Mouse (Mus musculus) gonadal fat pad, adult 2 months (tissue): ENCODE results near the gene Stag1. TPM values are rescaled to one million over a fixed set of nuclear protein-coding genes. Genes with fewer than 3 reads are reported as not detected.

Source experiments
- DNase-seq: peaks from one replicate; pipeline ENCODE4 v3.0.0-alpha.2; 2012; ENCODE audit warnings: low read depth
- polyA plus RNA-seq: library from polyadenylated mRNA; depleted of rRNA; stranded (reverse); fragments of >200 nt; gene quantifications from 2 replicates; pipeline ENCODE4 v1.2.3, GENCODE M21; 2012; rRNA removed

Gene Stag1
- polyA plus RNA-seq, result 6.7 and 8.5 TPM in 2 replicates

DNA sequence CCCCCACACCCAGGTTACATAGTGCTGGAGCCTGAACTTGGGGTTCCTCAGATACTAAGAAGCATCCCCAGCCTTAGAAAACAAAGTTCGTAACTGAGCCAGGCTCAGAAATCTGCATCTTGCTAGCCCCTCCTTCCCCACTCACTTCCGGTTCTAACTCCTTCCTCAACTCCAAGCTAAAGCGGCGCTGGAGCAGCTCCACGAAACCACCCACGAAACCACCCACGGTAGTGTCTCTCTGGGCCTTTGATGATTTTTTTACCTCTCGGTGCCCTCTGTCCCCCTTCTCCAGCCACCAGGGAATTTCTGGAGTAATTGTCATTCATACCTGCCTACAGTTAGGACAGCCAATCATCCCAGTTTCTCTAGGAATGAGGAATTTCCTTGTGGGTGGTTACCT lies at the start of gene Stag1:
TSS of gene Stag1 (plus strand) at position 253 of the 400 bp plus-strand sequence.
- no peak for DNase-seq

DNA sequence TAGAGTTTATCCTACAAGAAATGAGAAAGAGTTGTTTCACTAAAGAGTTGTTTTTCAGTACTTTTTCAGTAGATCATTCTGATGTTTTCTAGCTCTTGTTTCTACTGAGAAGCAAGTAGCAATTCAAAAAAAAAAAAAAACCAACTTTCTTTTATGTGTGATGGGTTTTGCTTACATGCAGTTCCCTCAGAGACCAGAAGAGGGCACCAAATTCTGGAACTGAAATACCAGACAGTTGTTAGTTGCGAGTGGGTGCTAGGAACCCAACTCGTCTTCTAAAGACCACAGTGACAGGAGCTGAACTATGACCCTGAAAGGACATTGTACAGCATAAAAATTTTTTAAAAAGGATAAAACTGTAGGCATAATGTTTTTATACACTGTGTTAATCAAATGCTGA lies 49.3 kb upstream of the Stag1 start:
- DNase-seq, result no peak

GRCm38 (mm10) chr9:100555686-100556085 lies 41.9 kb upstream of the Stag1 start:
- no peak for DNase-seq

GRCm38 (mm10) chr9:100558023-100558573 lies 39.5 kb upstream of the Stag1 start:
- no peak for DNase-seq

DNA sequence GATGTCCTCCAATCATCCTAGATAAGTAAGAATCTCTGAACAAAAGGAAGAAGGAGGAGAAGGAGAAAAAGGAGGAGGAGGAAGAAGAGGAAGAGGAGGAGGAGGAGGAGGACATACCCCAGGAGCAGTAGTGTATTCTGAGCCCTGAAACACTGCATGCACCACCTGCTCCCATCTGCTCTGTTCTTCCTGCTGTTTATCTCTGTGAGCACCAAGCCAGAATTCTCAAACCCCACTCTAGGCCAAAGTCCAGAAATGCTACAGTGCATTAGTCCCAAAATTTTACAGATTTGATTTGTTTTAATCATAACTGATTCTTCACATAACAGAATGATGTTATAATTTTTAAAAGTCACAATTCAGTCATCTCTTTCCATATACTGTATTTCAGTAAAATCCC lies 38.6 kb upstream of the Stag1 start:
- no peak for DNase-seq

DNA sequence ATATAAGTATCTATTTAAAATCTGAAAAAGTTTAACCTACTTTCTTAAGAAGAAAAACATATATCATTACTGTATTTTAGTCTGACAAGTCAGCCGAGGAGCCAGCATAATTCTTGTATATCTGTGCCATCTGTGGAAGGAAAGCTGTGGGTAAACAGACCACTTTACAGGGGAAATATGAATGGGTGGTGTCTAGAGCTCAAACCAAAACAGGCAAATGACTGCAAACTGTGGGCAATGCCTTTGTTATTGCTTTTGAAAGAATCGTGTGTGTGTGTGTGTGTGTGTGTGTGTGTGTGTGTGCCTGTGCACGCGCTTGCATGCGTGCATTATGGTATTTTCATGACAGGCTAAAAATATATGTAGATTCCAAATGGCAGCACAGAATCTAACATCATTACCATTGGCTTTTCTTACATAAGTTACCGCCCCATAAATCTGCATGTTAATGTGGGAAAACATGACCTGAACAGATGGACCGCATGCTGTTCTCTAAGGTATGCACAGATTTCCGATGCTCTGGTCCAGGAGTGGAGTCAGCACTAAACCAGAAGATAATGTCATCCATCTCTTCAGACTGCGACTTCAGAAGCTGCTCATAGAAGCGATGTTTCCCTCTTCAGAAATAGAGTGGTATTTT lies 37.2 kb upstream of the Stag1 start:
- DNase-seq, result no peak

GRCm38 (mm10) chr9:100569798-100570625 lies 27.6 kb upstream of the Stag1 start:
- DNase-seq, result no peak

- DNase-seq, result no peak
Observed at GRCm38 (mm10) chr9:100570626-100571233, 26.9 kb upstream of the Stag1 start, which contains the start of gene Slc35g2. TSS of gene Slc35g2 (minus strand) at chr9:100571090.

DNA sequence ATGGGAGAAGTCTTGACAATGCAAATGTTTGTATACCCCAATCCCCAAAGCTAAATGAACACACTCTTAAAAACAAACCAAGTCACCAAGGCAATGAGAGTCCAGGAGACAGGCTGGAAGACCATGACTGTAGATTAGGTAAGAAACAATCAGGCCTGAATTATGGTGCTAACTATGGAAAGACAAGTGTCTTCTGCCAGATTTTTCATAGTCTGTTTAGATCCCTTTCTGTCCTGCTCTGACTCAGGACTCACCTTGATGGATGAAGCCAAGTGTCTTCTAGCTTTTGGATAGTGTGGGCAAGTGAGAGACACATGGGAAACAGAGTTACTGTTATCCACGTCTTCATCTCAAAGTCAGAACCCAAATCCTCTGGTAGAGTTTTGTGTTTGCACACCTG lies 26.1 kb upstream of the Stag1 start:
- DNase-seq, result no peak

- no peak for DNase-seq
Observed at GRCm38 (mm10) chr9:100573300-100573699, 24.3 kb upstream of the Stag1 start.

GRCm38 (mm10) chr9:100573942-100574341 lies 23.7 kb upstream of the Stag1 start:
- no peak for DNase-seq

GRCm38 (mm10) chr9:100580196-100580740 lies 17.3 kb upstream of the Stag1 start:
- no peak for DNase-seq

DNA sequence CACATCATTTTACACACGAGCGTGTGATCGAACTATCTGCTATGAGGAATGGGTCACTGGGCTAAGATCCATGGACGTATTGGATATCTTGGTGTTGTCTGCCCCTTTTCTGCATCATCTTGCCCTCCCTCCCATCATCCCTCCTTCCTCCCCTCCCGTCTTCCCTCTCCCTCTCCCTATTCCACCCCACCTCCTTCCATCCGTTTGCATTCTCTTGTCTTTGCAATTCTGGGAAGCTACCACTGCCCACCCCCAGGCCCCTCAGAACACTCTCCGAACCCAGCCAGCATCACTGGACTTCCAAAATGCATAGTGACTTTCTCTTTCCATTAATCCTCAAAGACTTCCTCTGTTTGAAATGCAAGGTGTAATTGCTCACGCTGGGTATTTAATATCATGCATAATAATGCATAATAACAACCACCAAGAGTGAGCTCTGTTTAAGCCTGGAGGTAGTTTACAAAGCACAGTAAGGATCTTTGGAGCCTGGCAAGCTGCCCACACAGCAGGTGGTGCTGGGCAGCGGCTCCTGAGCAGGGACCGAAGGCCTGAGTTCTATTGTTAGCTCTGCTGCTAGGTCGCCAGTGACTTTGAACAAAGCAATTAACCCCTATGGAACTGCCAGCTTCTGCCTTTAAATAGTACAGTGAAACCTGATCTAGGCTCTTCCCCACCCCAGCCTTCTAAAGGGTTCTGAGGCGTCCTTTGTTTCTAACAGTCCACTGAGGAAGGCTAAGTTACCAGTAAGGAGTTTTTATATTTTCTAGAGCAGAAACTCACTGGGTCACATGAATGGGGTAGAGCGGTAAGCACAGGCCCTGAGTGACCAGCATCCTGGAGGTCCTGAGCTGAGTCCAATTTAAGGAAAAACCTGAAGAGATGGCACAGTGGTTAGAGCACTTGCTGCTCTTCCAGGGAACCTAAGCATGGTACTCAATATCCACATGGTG lies 15.8 kb upstream of the Stag1 start:
- DNase-seq, result no peak

- DNase-seq, result no peak
Observed at GRCm38 (mm10) chr9:100582883-100583575, 14.6 kb upstream of the Stag1 start.

GRCm38 (mm10) chr9:100584031-100584430 lies 13.6 kb upstream of the Stag1 start:
- DNase-seq, result no peak

- DNase-seq, result no peak
Observed at GRCm38 (mm10) chr9:100590462-100590861, 7.1 kb upstream of the Stag1 start.

GRCm38 (mm10) chr9:100596317-100596716 lies 1.3 kb upstream of the Stag1 start:
- no peak for DNase-seq

DNA sequence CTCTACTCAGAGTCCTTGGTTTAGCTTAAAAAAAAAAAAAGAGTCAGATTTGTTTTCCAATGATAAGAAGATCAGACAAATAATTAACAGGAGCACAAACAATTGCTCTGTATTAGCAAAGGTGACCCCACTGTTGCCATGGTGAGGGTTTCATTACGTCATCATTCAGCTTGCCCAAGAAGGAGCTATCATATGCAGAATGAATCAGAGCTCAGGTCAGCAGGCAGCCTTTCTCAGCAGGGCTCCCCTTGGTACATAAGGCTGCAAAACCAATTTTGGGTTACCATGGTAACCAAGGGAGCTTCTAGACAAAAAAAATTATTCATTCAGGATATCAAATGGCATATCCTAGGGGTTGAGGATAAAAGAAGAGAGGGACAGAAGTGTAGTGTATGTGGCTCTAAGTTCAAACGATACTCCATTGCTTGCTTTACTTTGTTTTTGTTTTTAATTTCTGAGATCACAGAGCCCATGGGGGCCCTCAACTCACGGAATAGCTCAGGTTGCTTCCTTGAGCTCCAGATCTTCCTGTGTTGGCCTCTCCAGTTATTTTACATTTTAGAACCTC lies 2.2 kb downstream of the Stag1 start:
- no peak for DNase-seq

- no peak for DNase-seq
Observed at GRCm38 (mm10) chr9:100602130-100602529, 4.5 kb downstream of the Stag1 start.

GRCm38 (mm10) chr9:100603156-100603555 lies 5.6 kb downstream of the Stag1 start:
- no peak for DNase-seq
